Mouse (Mus musculus) stomach, postnatal 0 days (tissue): Measurements from ENCODE around the gene Borcs5.

ENCODE experiments used
- CTCF ChIP-seq: IDR thresholded peaks from 2 replicates; pipeline ENCODE4 v1.5.1; 2016; ENCODE audit warnings: antibody characterized with exemption, low read depth, mild to moderate bottlenecking, moderate library complexity
- EP300 ChIP-seq: optimal IDR thresholded peaks from 2 replicates; pipeline ENCODE3; 2016; ENCODE audit warnings: antibody characterized with exemption

DNA sequence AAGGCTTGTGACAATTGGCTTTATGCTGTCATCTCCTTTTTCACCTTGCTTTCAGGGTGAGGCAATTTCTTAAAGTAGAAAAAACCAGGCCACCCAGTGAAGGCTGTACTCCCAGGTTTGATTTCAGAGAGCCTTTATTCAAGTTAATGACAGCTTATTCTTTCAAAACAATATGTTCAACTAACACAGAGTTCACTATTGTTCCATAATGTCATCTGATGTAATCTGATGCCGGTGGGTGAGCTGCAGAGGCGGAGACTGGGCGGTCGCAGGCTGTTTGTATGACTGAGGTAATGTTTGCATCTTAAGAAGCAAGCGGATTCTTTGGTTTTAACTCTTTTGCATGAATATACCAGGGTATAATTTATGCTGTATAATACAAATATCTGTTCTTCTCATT lies 8.3 kb downstream of the Borcs5 start:
- no peak for TF ChIP-seq CTCF
- TF ChIP-seq EP300 = no peak
